Mouse (Mus musculus): Measurements from ENCODE around the gene Nkain4.

Gene Nkain4

DNA sequence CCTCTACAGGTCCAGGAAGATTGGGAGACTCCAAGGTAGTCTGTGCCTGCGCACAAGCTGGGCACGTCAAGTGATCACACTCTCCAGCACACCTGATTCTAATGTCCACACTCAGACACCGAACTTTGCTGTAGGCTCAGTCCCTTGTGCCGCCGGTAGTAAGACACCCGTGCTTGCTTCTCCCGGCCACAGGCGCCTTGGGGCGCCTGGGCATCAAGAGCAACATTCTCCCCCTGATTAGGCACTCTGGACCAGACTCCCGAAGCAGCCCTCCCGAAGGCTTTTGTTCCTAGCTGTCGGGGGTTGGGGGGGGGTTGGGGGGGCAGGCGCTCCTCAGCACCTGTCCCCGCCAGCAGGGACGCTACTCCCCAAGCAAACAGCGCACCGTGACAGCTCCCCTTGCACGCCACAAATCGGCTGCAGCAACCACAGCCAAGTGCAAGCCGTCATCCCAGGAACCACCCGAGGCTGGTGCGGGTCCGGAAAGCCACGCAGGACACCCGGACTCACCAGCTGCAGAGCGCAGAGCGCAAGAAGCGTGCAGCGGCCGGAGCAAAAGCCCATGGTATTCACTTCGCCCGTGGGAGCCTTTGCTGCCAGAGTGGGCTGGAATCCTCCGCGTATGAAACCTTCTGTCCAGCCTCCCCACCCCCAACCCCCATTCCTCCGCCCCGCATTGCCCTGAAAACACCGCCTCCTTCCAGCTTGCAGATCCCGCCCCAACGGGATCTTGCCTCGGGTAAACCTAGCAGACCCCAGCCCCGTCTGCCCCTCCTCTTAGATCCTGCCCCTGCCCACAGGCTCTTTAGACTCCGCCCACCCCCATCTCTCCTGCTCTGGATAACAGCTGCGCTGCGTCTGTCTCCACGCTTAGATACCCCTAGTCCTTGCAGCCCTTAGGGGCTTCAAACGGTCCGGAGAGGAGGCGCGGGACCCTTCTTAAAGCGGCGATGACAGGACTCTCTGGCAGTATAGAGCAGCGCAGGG, at the start of gene Nkain4:
Gene Nkain4, minus strand, starts transcription at position 639 of the 987 bp plus-strand sequence.
- no peak for TF ChIP-seq GATA4 (IDR thresholded peaks at IDR 0.05; ENCODE audit: insufficient replicate concordance, low read length)

GRCm38 (mm10) chr2:180996905-180997304, 42.4 kb upstream of the Nkain4 start:
- TF ChIP-seq GATA4 (IDR thresholded peaks at IDR 0.05; ENCODE audit: insufficient replicate concordance, low read length) = no peak

DNA sequence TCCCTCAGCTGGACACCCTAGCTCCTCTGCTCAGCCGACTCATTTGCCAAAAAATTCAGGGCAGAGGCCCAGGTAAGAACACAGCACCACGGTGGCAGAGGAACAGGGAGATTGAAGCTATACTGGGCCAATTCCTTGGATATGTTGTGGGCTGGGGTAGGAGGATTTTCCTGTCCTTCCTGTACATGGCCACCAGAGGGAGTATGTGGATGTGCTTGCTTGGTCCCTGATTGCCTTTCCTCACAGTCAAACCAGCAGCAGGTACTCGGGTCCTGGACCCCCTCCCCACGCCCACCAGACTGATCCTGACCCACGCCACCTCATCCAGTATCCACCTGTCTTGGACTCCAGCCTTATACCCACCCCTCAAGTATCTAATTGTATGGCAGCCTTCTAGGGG, 41.9 kb upstream of the Nkain4 start:
- TF ChIP-seq GATA4 (IDR thresholded peaks at IDR 0.05; ENCODE audit: insufficient replicate concordance, low read length) = no peak

DNA sequence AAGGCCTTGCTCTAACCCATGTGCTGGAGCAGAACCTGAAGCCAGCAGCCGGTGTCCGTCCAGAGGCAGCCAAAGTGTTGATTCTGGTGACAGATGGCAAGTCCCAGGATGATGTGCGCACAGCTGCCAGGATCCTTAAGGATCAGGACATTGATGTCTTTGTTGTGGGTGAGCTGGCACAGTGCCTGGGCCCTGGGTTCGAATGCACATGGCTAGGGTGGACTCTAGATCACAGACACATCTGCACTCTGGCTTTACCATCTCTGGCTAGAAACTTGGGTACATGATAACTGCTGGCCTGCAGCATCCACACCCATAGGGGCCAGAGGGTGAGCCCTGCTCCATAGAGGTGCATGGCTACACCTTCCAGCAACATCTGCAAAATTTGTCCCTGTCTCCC, 41.0 kb upstream of the Nkain4 start:
- TF ChIP-seq GATA4 (IDR thresholded peaks at IDR 0.05; ENCODE audit: insufficient replicate concordance, low read length) = no peak

- TF ChIP-seq GATA4 (IDR thresholded peaks at IDR 0.05; ENCODE audit: insufficient replicate concordance, low read length) = no peak
These were observed 39.9 kb upstream of the Nkain4 start for GRCm38 (mm10) chr2:180994360-180994759.

GRCm38 (mm10) chr2:180990347-180990746, 35.8 kb upstream of the Nkain4 start:
- no peak for TF ChIP-seq GATA4 (IDR thresholded peaks at IDR 0.05; ENCODE audit: insufficient replicate concordance, low read length)

DNA sequence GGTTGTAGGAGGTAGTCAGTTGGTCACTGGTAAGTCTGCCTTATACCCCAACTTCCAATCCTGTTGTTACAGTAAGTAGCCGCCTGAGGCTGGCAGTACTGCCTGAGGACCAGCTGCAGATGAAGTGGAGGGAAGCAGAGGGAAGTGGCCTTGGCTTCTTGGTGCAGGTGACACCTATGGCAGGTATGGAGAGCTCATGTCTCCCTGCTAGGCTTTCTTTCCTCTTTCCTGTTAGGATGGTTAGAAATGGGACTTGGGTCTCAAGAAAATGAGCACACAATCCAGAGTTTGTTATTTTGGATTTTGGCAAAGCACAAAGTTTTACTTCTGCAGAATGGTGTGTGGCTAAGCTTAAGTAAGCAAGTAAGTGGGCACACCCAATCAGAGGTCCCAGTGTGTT, 34.4 kb upstream of the Nkain4 start:
- TF ChIP-seq GATA4 (IDR thresholded peaks at IDR 0.05; ENCODE audit: insufficient replicate concordance, low read length) = no peak

DNA sequence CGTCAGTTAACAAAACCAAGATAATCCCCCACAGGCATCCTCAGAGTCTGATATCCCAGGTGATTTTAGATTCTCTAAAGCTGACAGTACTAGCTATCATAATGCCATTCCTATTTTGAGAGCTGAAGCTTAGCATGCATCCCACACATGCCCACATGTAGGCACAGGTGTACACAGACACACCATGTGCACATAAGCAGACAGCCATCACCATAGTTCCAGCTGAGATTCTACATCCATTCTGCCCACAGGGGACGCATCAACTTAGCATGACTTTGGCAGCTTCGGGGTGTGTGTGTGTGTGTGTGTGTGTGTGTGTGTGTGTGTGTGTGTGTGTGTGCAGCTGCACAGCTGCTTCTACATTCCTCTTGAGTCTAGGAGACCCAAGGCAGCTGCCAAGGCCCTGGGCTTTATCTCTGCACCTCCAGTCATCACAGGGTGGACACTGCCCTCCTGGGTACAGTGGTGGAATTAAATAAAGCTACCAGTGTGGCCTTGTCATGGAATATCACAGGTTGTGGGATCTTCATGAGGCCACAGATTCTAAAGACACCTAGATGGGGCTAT, 33.9 kb upstream of the Nkain4 start:
- no peak for TF ChIP-seq GATA4 (IDR thresholded peaks at IDR 0.05; ENCODE audit: insufficient replicate concordance, low read length)

DNA sequence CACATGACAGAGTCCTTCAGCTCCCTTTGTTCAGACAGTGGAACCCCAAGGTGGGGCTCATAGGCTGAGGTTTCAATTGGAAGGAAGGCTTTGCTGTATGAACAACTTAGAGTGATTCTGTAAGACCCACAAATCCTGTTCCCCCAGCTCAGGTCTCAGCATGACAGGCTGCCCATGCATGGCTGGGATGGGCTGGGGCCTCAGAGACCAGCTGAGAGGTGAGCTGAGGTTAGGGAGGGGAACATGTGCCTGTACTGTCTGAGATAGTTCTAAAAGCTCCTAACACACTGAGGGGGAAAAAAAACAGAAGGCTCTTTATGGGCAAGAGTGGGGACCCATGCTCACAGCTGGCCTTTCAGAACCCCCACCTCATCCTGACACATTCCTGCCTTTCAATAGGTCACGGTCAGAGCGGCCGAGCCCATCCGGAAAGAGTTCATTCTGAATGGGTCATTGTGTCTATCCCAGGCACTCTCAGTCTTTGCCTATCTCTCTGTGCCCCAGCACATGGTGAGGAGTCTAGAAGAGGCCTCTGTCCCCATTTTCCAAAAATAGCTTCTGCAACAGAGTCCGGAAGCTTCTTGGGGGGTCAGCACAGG, 33.0 kb upstream of the Nkain4 start:
- no peak for TF ChIP-seq GATA4 (IDR thresholded peaks at IDR 0.05; ENCODE audit: insufficient replicate concordance, low read length)

DNA sequence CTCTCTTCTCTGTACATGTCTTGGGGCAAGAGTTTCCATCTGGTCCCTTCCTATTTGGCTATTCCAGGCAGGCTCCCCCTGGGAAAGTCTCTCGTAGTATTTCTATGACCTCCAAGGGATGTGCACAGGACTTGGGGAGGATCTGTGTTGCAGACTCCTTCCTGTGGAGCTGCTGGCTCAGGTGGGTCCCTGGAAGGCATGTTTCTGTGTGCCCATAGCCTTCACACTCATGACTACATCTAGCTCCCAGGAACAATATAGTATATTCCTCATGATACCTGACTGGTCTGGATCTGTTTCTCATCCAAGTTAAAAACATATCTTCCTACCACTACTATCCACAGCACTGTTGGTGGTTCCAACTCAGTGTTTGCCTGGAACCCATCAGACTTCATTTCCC, 32.5 kb upstream of the Nkain4 start:
- no peak for TF ChIP-seq GATA4 (IDR thresholded peaks at IDR 0.05; ENCODE audit: insufficient replicate concordance, low read length)

DNA sequence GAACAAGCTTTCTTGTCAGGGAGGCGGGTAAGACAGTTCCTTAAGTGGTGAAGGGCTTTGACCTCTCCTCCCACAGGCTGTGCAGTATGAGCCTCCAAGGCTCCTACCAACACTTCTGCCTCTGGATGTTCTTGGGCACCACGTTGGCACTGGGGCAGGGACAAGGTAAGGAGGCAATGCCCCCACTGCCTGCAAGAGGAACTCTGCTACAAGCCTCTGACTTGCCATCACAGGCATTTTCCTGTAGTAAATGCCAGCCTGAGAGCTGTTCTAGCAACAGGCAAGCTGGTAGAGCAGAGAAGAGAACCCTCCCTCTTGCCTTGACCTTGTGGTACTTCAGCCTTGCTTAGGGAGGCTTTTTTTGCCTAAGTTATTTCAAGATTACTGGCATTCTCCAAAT, 31.9 kb upstream of the Nkain4 start, which contains the start of gene Col20a1:
Gene Col20a1, plus strand, starts transcription at position 87 of the 400 bp plus-strand sequence.
- TF ChIP-seq GATA4 (IDR thresholded peaks at IDR 0.05; ENCODE audit: insufficient replicate concordance, low read length) = no peak

DNA sequence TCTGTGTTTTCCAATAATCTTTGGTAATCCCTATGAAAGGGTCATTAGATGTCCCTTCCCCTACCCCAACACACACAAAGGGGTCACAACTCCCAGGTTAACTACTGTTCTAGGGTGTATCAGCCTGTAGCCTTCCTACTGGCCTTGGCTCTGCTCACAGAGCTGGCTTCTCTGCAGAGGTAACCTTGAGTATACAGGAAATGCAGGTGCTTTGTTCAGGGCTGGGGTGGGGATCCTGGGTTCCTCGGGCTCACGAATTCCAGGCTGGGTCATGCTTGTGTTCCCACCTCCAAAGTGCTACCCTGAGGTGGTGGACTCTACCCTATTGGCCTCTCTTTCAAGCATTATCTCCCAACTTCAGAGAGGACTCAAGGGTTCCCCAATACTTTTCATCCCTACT, 31.1 kb upstream of the Nkain4 start:
- no peak for TF ChIP-seq GATA4 (IDR thresholded peaks at IDR 0.05; ENCODE audit: insufficient replicate concordance, low read length)

DNA sequence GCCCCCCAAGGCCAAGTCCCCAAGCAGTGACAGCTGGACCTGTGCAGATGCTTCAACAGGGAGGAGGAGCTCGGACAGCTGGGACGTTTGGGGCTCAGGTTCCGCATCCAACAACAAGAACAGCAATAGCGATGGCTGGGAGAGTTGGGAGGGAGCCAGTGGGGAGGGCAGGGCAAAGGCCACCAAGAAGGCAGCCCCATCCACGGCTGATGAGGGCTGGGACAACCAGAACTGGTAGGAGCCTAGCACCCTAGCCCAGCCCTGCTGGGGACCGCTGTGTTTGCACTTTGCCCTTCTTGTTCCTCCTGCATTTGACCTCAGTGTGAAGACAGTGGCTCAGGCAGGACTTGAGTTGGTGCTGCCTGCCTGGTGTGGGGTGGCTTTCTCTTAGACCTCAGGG, 26.6 kb upstream of the Nkain4 start:
- TF ChIP-seq GATA4 (IDR thresholded peaks at IDR 0.05; ENCODE audit: insufficient replicate concordance, low read length) = no peak

DNA sequence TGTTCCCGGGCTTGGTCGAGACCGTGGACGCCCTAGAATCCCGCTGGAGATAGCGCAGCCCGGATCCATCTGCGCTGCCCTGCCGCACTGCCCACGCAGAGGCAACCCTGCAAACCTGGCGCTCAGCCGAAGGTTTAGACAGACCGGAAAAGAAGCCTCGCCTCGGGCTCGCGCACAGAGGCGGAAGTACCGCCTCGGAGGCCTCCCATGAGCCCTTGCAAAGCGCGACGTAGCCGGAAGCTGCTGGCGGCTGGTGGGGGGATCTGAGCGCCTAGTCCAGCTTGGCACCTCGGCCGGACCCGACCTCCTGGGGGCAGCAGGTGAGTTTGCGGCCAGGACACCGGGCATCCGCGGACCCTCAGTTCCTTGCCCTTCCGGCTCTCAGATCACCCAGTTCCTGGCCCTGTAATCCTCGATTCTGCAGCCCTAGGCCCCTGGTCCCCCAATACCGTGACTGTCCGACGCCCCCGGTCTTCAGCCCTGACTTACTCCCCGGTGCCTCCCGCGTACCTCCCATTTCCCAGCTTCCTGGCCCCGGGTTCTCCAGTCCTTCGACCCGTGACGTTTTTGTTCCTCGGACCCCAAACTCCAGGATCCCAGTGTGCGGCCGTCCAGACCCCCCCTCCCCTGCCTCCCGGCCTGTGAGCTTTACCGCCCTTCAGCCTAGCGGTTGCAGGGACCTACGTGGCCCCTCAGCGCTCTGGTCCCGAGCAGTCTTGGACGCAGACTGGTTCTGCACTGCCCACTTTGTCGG, 12.7 kb upstream of the Nkain4 start, which contains the start of gene Arfgap1:
Gene Arfgap1, plus strand, starts transcription at position 216 of the 754 bp plus-strand sequence.
- TF ChIP-seq GATA4 (IDR thresholded peaks at IDR 0.05; ENCODE audit: insufficient replicate concordance, low read length) = peak; percentile 67; the same call in 1 of the 2 replicates

Measured in liver, adult (tissue).